Mouse (Mus musculus) lung, postnatal 0 days (tissue): ENCODE results near the gene Slc19a2. TPM values are rescaled to one million over a fixed set of nuclear protein-coding genes. Genes with fewer than 3 reads are reported as not detected.
A peak's percentile ranks its signal among the peaks of the same experiment; 100 is the strongest.

Experiments used
- ATAC-seq: fragments of 200-750 bp; cut with Nextera tagmentation; 2 replicates; pipeline ENCODE4 v1.8.0; 2017; ENCODE audit warnings: moderate library complexity
- DNase-seq: peaks from one replicate; pipeline ENCODE4 v3.0.0-alpha.2; 2016; ENCODE audit warnings: low spot score
- H3K27ac ChIP-seq: fragments of 300-500 bp; sonication (generic); 2 replicates; pipeline ENCODE4 v1.5.1; 2014; ENCODE audit warnings: antibody characterized with exemption, mild to moderate bottlenecking, low read length, mixed read lengths
- H3K27me3 ChIP-seq: fragments of 300-500 bp; sonication (generic); replicated peaks from 2 replicates; pipeline ENCODE4 v1.6.1; 2014; ENCODE audit warnings: low read length, mixed read lengths; ENCODE audit not compliant: insufficient read depth
- H3K36me3 ChIP-seq: fragments of 300-500 bp; sonication (generic); 2 replicates; pipeline ENCODE4 v1.6.1; 2014; ENCODE audit warnings: low read length, mixed read lengths; ENCODE audit not compliant: insufficient read depth
- H3K4me1 ChIP-seq: fragments of 300-500 bp; sonication (generic); 2 replicates; pipeline ENCODE4 v1.6.1; 2014; ENCODE audit warnings: antibody characterized with exemption, low read depth, low read length, mixed read lengths; ENCODE audit not compliant: insufficient read depth
- H3K4me2 ChIP-seq: fragments of 300-500 bp; sonication (generic); replicated peaks from 2 replicates; pipeline ENCODE4 v1.6.1; 2014; ENCODE audit warnings: low read depth, mild to moderate bottlenecking, low read length, moderate library complexity, mixed read lengths
- H3K4me3 ChIP-seq: fragments of 300-500 bp; sonication (generic); 2 replicates; pipeline ENCODE4 v1.5.1; 2014; ENCODE audit warnings: low read depth, low read length
- H3K9ac ChIP-seq: fragments of 300-500 bp; sonication (generic); replicated peaks from 2 replicates; pipeline ENCODE4 v1.6.1; 2014; ENCODE audit warnings: low read depth, mild to moderate bottlenecking
- H3K9me3 ChIP-seq: fragments of 300-500 bp; sonication (generic); 2 replicates; pipeline ENCODE4 v1.6.1; 2016; ENCODE audit warnings: low read length, mixed read lengths
- CTCF ChIP-seq: IDR thresholded peaks from 2 replicates; pipeline ENCODE4 v1.5.1; 2016; ENCODE audit warnings: antibody characterized with exemption, mild to moderate bottlenecking
- EP300 ChIP-seq: IDR thresholded peaks from 2 replicates; pipeline ENCODE4 v1.6.1; 2016; ENCODE audit warnings: antibody characterized with exemption, mild to moderate bottlenecking, control low read depth
- WGBS: fragments of 180-500 bp; shearing (Covaris S2); extraction: QIAGEN DNeasy Blood & Tissue Kit; methylation state at CpG from one replicate; pipeline ENCODE4 v1.1.7; 2014; 5-methylcytosine and 5-hydroxymethylcytosine counted together
- polyA plus RNA-seq: library from polyadenylated mRNA; unstranded; fragments of >200 nt; fragmentation: Nextera tagmentation; extraction: Ambion mirVana; gene quantifications from 2 replicates; pipeline ENCODE4 v1.2.1, GENCODE M21; 2015

The Slc19a2 gene
- 3.8 and 3.9 TPM in 2 replicates for polyA plus RNA-seq

DNA sequence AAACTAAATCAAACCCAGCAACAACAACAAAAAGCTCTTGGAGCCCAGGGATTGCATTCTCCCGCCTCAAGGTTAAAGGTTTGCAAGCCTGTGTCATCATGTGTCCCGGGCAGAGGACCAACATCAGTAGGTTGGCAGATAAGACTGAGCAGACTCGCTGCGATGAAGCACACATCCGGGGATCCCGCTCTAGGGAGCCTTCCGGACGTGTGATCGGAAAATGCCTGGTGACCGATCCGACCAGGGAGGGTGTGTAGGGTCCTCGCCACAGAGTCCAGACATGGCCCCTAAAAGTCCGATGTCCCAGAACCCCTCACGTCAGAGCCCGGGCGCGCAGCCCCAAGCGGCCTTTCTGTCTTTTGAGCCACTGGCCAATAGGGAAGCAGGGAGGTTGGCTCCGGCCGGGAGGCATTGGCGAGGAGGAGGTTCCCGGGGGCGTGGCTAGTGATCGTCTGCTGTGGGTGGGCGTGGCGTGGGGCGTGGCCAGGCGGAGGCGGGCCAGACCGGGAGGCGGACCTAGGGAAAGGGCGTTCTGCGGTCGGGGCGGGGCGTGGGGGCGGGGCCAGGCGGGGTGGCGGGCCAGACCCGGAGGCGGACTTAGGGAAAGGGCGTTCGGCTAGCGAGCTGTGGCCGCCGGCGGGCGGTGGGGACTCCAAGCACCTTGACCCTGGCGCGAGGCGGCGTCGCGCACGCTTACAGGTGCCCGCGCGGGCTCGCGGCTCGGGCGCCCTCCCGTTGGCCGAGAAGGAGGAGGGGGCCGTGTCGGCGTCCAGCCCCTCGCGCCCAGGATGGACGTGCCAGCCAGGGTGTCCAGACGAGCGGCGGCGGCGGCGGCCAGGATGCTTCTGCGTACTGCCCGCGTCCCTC is at the start of gene Slc19a2:
Slc19a2 (plus strand) TSS at position 582 of the 867 bp plus-strand sequence.
- WGBS = under 1% methylated on average over 40 of the region's 79 CpGs
- peak; percentile 99 for DNase-seq
- TF ChIP-seq EP300 (no peak), CTCF (no peak; the same call in 1 of the 2 replicates)
- peak within 1 kb of the TSS; percentile 50 for H3K9ac ChIP-seq
- H3K4me3 ChIP-seq = peak within 1 kb of the TSS; percentile 73
- peak within 1 kb of the TSS; percentile 90 for H3K27ac ChIP-seq
- no peaks in the 10 kb centered on the region for H3K9me3 ChIP-seq
- ATAC-seq = peak; percentile 95
- H3K36me3 ChIP-seq = no peaks in the 10 kb centered on the region
- no peaks in the 10 kb centered on the region for H3K27me3 ChIP-seq
- peak within 1 kb of the TSS; percentile 91 for H3K4me2 ChIP-seq
- H3K4me1 ChIP-seq = peaks cover 14% of the 10 kb centered on the region; the same call in 1 of the 2 replicates

DNA sequence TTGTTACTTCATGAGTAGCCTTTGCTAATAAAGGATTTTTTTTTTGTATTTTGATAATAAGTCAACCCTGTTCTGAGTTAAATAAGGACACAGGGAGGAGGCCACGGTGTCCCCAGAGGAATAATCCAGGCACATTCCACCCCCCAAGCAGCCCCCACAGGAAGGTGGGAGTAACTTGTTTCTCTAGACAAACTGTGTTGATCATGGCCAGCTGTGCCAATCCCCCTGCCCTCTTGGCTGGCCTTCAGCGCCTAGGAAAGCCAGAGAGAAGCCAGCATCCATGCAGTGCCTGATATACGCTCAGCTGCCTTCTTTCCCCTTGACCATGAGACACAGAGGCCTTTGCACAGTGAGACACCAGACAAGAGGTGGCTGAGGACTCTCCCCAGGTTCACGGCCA is 49.3 kb upstream of the Slc19a2 start:
- Histone ChIP-seq H3K27ac (no peak overlapping the region), H3K9me3 (no peaks in the 10 kb centered on the region), H3K4me2 (no peak overlapping the region), H3K36me3 (no peaks in the 10 kb centered on the region), H3K4me3 (no peak overlapping the region), H3K27me3 (no peaks in the 10 kb centered on the region), H3K9ac (no peak overlapping the region), H3K4me1 (no peaks in the 10 kb centered on the region)
- 81% methylated on average over 4 of the region's 4 CpGs for WGBS
- no peak for TF ChIP-seq EP300
- TF ChIP-seq CTCF = no peak
- ATAC-seq (no peak), DNase-seq (no peak)

- Histone ChIP-seq H3K4me2 (no peak overlapping the region), H3K27me3 (no peaks in the 10 kb centered on the region), H3K4me1 (no peaks in the 10 kb centered on the region), H3K9me3 (no peaks in the 10 kb centered on the region), H3K27ac (no peak overlapping the region), H3K4me3 (no peak overlapping the region), H3K36me3 (no peaks in the 10 kb centered on the region), H3K9ac (no peak overlapping the region)
- WGBS = 40% methylated on average over 2 of the region's 2 CpGs
- no peak for ATAC-seq
- no peak for TF ChIP-seq EP300
- no peak for TF ChIP-seq CTCF
- no peak for DNase-seq
Measured at GRCm38 (mm10) chr1:164208437-164208836, 40.4 kb upstream of the Slc19a2 start.

- Histone ChIP-seq H3K27ac (no peak overlapping the region), H3K9me3 (no peaks in the 10 kb centered on the region), H3K4me1 (no peaks in the 10 kb centered on the region), H3K4me2 (no peak overlapping the region), H3K27me3 (no peaks in the 10 kb centered on the region), H3K9ac (no peak overlapping the region), H3K36me3 (no peaks in the 10 kb centered on the region), H3K4me3 (no peak overlapping the region)
- 82% methylated on average over 4 of the region's 4 CpGs for WGBS
- TF ChIP-seq EP300 (no peak), CTCF (no peak)
- ATAC-seq (no peak), DNase-seq (no peak)
Measured at GRCm38 (mm10) chr1:164210899-164211298, 37.9 kb upstream of the Slc19a2 start.

DNA sequence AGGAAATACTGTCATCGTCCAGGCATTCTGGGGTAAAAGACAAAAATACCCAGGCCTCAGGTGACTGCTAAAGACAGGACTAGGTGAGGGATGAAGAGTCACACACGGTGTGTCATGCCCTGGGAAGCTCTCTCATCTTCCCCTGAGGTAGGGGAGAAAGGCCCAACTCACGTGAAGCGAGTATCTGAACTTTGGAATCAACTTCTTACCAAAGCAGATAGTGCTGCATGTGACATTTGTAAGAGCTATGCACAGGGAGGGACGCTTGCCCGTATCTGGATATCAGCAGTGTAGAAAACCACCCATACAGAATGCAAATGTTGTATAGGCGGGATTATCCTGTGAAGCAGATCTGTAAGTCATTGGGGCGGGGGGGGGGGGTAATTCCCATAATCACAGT is 36.2 kb upstream of the Slc19a2 start:
- Histone ChIP-seq H3K27me3 (no peaks in the 10 kb centered on the region), H3K4me2 (no peak overlapping the region), H3K9me3 (no peaks in the 10 kb centered on the region), H3K36me3 (no peaks in the 10 kb centered on the region), H3K27ac (no peak overlapping the region), H3K9ac (no peak overlapping the region), H3K4me3 (no peak overlapping the region), H3K4me1 (no peaks in the 10 kb centered on the region; the same call in 1 of the 2 replicates)
- TF ChIP-seq CTCF = no peak
- no peak for TF ChIP-seq EP300
- DNase-seq (no peak), ATAC-seq (no peak)
- 80% methylated on average over 8 of the region's 8 CpGs for WGBS

DNA sequence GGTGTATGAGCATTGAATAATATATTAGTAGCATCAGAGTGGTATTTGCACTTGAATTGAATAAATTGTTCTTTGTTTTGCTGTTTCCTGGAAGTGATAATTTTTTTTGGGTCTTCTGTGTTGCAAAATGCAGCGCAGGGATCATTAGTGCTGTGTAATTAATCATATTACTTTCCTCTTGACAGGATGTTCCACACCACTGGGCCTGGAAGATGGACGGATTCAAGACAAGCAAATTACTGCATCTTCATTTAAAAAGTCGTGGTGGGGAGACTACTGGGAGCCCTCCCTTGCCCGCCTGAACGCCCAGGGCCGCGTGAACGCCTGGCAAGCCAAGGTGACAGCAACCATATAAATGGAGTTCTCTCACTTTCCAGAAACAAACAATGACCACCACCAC is 34.7 kb upstream of the Slc19a2 start:
- no peaks in the 10 kb centered on the region for H3K9me3 ChIP-seq
- no peak overlapping the region for H3K27ac ChIP-seq
- ATAC-seq = no peak
- no peak for DNase-seq
- no peaks in the 10 kb centered on the region for H3K27me3 ChIP-seq
- H3K4me2 ChIP-seq = no peak overlapping the region
- TF ChIP-seq CTCF (no peak), EP300 (no peak)
- peaks cover 4% of the 10 kb centered on the region; the same call in 1 of the 2 replicates for H3K4me1 ChIP-seq
- 63% methylated on average over 8 of the region's 8 CpGs for WGBS
- H3K4me3 ChIP-seq = no peak overlapping the region
- H3K9ac ChIP-seq = no peak overlapping the region
- no peaks in the 10 kb centered on the region for H3K36me3 ChIP-seq
